Mouse (Mus musculus): ENCODE data around the gene Mfap4. TPM values are rescaled to one million over a fixed set of nuclear protein-coding genes. Genes with fewer than 3 reads are reported as not detected.

The Mfap4 gene
- polyA plus RNA-seq, 1 experiment from 2014 or later, result 6.1 TPM

GRCm38 (mm10) chr11:61487401-61487800 is 2.2 kb downstream of the Mfap4 start:
- Histone ChIP-seq H3K9me3 (ENCODE audit: control insufficient read depth, low read length) (no peaks in the 10 kb centered on the region), H3K4me3 (ENCODE audit: low read depth, low read length) (no peak overlapping the region), H3K4me1 (ENCODE audit: control insufficient read depth, insufficient read depth, low read length) (peaks cover 20% of the 10 kb centered on the region), H3K27ac (ENCODE audit: low read depth, low read length) (peak overlapping the region; percentile 48; the same call in 1 of the 2 replicates), H3K9ac (replicated peaks; ENCODE audit: low read depth, low read length) (no peak overlapping the region), H3K36me3 (ENCODE audit: control insufficient read depth, insufficient read depth, low read length) (peaks cover 31% of the 10 kb centered on the region), H3K4me2 (ENCODE audit: low read depth, low read length) (no peak overlapping the region), H3K27me3 (ENCODE audit: control insufficient read depth, insufficient read depth, low read length) (no peaks in the 10 kb centered on the region)
- ATAC-seq (ENCODE audit: low read depth), result peak; percentile 39; the same call in 1 of the 2 replicates
- WGBS, result 18% methylated on average over 2 of the region's 2 CpGs

GRCm38 (mm10) chr11:61487936-61488335 is 2.7 kb downstream of the Mfap4 start:
- Histone ChIP-seq H3K9me3 (ENCODE audit: control insufficient read depth, low read length) (no peaks in the 10 kb centered on the region), H3K27me3 (ENCODE audit: control insufficient read depth, insufficient read depth, low read length) (no peaks in the 10 kb centered on the region), H3K4me2 (ENCODE audit: low read depth, low read length) (no peak overlapping the region), H3K9ac (replicated peaks; ENCODE audit: low read depth, low read length) (no peak overlapping the region), H3K27ac (ENCODE audit: low read depth, low read length) (peak overlapping the region; percentile 48; the same call in 1 of the 2 replicates), H3K4me1 (ENCODE audit: control insufficient read depth, insufficient read depth, low read length) (peaks cover 25% of the 10 kb centered on the region), H3K4me3 (ENCODE audit: low read depth, low read length) (no peak overlapping the region), H3K36me3 (ENCODE audit: control insufficient read depth, insufficient read depth, low read length) (peaks cover 31% of the 10 kb centered on the region)
- no peak for ATAC-seq (ENCODE audit: low read depth)
- 76% methylated on average over 7 of the region's 7 CpGs for WGBS

- H3K4me1 ChIP-seq (ENCODE audit: control insufficient read depth, insufficient read depth, low read length), result peaks cover 26% of the 10 kb centered on the region
- H3K9me3 ChIP-seq (ENCODE audit: control insufficient read depth, low read length), result no peaks in the 10 kb centered on the region
- H3K36me3 ChIP-seq (ENCODE audit: control insufficient read depth, insufficient read depth, low read length), result peaks cover 31% of the 10 kb centered on the region
- H3K9ac ChIP-seq (replicated peaks; ENCODE audit: low read depth, low read length), result no peak overlapping the region
- no peak overlapping the region for H3K27ac ChIP-seq (ENCODE audit: low read depth, low read length)
- ATAC-seq (ENCODE audit: low read depth), result no peak
- no peak overlapping the region for H3K4me3 ChIP-seq (ENCODE audit: low read depth, low read length)
- 74% methylated on average over 2 of the region's 2 CpGs for WGBS
- H3K4me2 ChIP-seq (ENCODE audit: low read depth, low read length), result no peak overlapping the region
- no peaks in the 10 kb centered on the region for H3K27me3 ChIP-seq (ENCODE audit: control insufficient read depth, insufficient read depth, low read length)
These were observed 3.9 kb downstream of the Mfap4 start for GRCm38 (mm10) chr11:61489085-61489484.

- no peak overlapping the region for H3K9ac ChIP-seq (replicated peaks; ENCODE audit: low read depth, low read length)
- H3K36me3 ChIP-seq (ENCODE audit: control insufficient read depth, insufficient read depth, low read length), result peaks cover 31% of the 10 kb centered on the region
- no peaks in the 10 kb centered on the region for H3K9me3 ChIP-seq (ENCODE audit: control insufficient read depth, low read length)
- H3K27me3 ChIP-seq (ENCODE audit: control insufficient read depth, insufficient read depth, low read length), result no peaks in the 10 kb centered on the region
- 91% methylated on average over 6 of the region's 8 CpGs for WGBS
- H3K4me3 ChIP-seq (ENCODE audit: low read depth, low read length), result no peak overlapping the region
- ATAC-seq (ENCODE audit: low read depth), result no peak
- H3K27ac ChIP-seq (ENCODE audit: low read depth, low read length), result no peak overlapping the region
- no peak overlapping the region for H3K4me2 ChIP-seq (ENCODE audit: low read depth, low read length)
- peaks cover 19% of the 10 kb centered on the region for H3K4me1 ChIP-seq (ENCODE audit: control insufficient read depth, insufficient read depth, low read length)
These were observed 4.6 kb downstream of the Mfap4 start for GRCm38 (mm10) chr11:61489874-61490273.

- Histone ChIP-seq H3K27me3 (ENCODE audit: control insufficient read depth, insufficient read depth, low read length) (no peaks in the 10 kb centered on the region), H3K9me3 (ENCODE audit: control insufficient read depth, low read length) (no peaks in the 10 kb centered on the region), H3K4me2 (ENCODE audit: low read depth, low read length) (no peak overlapping the region), H3K27ac (ENCODE audit: low read depth, low read length) (no peak overlapping the region), H3K36me3 (ENCODE audit: control insufficient read depth, insufficient read depth, low read length) (peaks cover 31% of the 10 kb centered on the region), H3K4me1 (ENCODE audit: control insufficient read depth, insufficient read depth, low read length) (peaks cover 14% of the 10 kb centered on the region), H3K9ac (replicated peaks; ENCODE audit: low read depth, low read length) (no peak overlapping the region), H3K4me3 (ENCODE audit: low read depth, low read length) (no peak overlapping the region)
- WGBS, result 88% methylated on average over 22 of the region's 22 CpGs
- no peak for ATAC-seq (ENCODE audit: low read depth)
These were observed 5.8 kb downstream of the Mfap4 start for GRCm38 (mm10) chr11:61490944-61491520.

GRCm38 (mm10) chr11:61492749-61493401 is 7.6 kb downstream of the Mfap4 start:
- Histone ChIP-seq H3K36me3 (ENCODE audit: control insufficient read depth, insufficient read depth, low read length) (peaks cover 31% of the 10 kb centered on the region), H3K9me3 (ENCODE audit: control insufficient read depth, low read length) (no peaks in the 10 kb centered on the region), H3K4me1 (ENCODE audit: control insufficient read depth, insufficient read depth, low read length) (peaks cover 7% of the 10 kb centered on the region), H3K27ac (ENCODE audit: low read depth, low read length) (peak overlapping the region; percentile 88; the same call in 1 of the 2 replicates), H3K27me3 (ENCODE audit: control insufficient read depth, insufficient read depth, low read length) (no peaks in the 10 kb centered on the region), H3K9ac (replicated peaks; ENCODE audit: low read depth, low read length) (peak overlapping the region; percentile 84), H3K4me2 (ENCODE audit: low read depth, low read length) (peak overlapping the region; percentile 51), H3K4me3 (ENCODE audit: low read depth, low read length) (peak overlapping the region; percentile 70)
- no peak for ATAC-seq (ENCODE audit: low read depth)
- WGBS, result 74% methylated on average over 12 of the region's 12 CpGs

- peak overlapping the region; percentile 51 for H3K4me2 ChIP-seq (ENCODE audit: low read depth, low read length)
These were observed 8.4 kb downstream of the Mfap4 start for GRCm38 (mm10) chr11:61493525-61494128.

GRCm38 (mm10) chr11:61494129-61494997 is 9.1 kb downstream of the Mfap4 start, which contains the start of gene Mapk7:
Gene Mapk7 (minus strand): TSS chr11:61494406.
- H3K4me1 ChIP-seq (ENCODE audit: control insufficient read depth, insufficient read depth, low read length), result peaks cover 7% of the 10 kb centered on the region
- H3K9ac ChIP-seq (replicated peaks; ENCODE audit: low read depth, low read length), result peak within 1 kb of the TSS; percentile 84
- peak within 1 kb of the TSS; percentile 88 for H3K27ac ChIP-seq (ENCODE audit: low read depth, low read length)
- H3K4me3 ChIP-seq (ENCODE audit: low read depth, low read length), result peak within 1 kb of the TSS; percentile 70
- no peaks in the 10 kb centered on the region for H3K9me3 ChIP-seq (ENCODE audit: control insufficient read depth, low read length)
- WGBS, result under 1% methylated on average over 53 of the region's 62 CpGs
- H3K27me3 ChIP-seq (ENCODE audit: control insufficient read depth, insufficient read depth, low read length), result no peaks in the 10 kb centered on the region
- ATAC-seq (ENCODE audit: low read depth), result peak; percentile 97
- peak within 1 kb of the TSS; percentile 51 for H3K4me2 ChIP-seq (ENCODE audit: low read depth, low read length)
- H3K36me3 ChIP-seq (ENCODE audit: control insufficient read depth, insufficient read depth, low read length), result peaks cover 20% of the 10 kb centered on the region

More at GRCm38 (mm10) chr11:61493525-61494128, 8.4 kb downstream of the Mfap4 start:
- WGBS, result under 1% methylated on average over 50 of the region's 50 CpGs
- ATAC-seq (ENCODE audit: low read depth), result peak; percentile 69
- H3K27ac ChIP-seq (ENCODE audit: low read depth, low read length), result peak overlapping the region; percentile 88
- peak overlapping the region; percentile 70 for H3K4me3 ChIP-seq (ENCODE audit: low read depth, low read length)
- H3K9me3 ChIP-seq (ENCODE audit: control insufficient read depth, low read length), result no peaks in the 10 kb centered on the region
- peaks cover 7% of the 10 kb centered on the region for H3K4me1 ChIP-seq (ENCODE audit: control insufficient read depth, insufficient read depth, low read length)
- H3K9ac ChIP-seq (replicated peaks; ENCODE audit: low read depth, low read length), result peak overlapping the region; percentile 84
- H3K27me3 ChIP-seq (ENCODE audit: control insufficient read depth, insufficient read depth, low read length), result no peaks in the 10 kb centered on the region
- peaks cover 26% of the 10 kb centered on the region for H3K36me3 ChIP-seq (ENCODE audit: control insufficient read depth, insufficient read depth, low read length)

Measured in neural tube, embryonic 14.5 days (tissue).